Mouse (Mus musculus) CH12.LX (cell line): ENCODE results near the gene Dynlt1b.
"Not testable (repeated sequence)": the region's sequence is repeated elsewhere in the genome, so short reads cannot be mapped to it uniquely, and the experiment has no call there.

Experiments
- EP300 ChIP-seq: IDR thresholded peaks from 2 replicates; pipeline ENCODE4 v1.6.1; 2011; ENCODE audit warnings: low read length, improper control_type of control experiment
- MEF2A ChIP-seq: IDR thresholded peaks from 2 replicates; pipeline ENCODE4 v1.6.1; 2014; ENCODE audit warnings: low read depth, mild to moderate bottlenecking, inconsistent platforms, low read length, improper control_type of control experiment, borderline replicate concordance

- not testable (repeated sequence) for TF ChIP-seq EP300, MEF2A
Measured at GRCm38 (mm10) chr17:6433691-6434090, 3.8 kb downstream of the Dynlt1b start.
